Mouse (Mus musculus): ENCODE data around the gene Adamts9. TPM values are rescaled to one million over a fixed set of nuclear protein-coding genes. Genes with fewer than 3 reads are reported as not detected.

Adamts9 gene
- polyA plus RNA-seq, 1 experiment from 2014 or later, result not detected

DNA sequence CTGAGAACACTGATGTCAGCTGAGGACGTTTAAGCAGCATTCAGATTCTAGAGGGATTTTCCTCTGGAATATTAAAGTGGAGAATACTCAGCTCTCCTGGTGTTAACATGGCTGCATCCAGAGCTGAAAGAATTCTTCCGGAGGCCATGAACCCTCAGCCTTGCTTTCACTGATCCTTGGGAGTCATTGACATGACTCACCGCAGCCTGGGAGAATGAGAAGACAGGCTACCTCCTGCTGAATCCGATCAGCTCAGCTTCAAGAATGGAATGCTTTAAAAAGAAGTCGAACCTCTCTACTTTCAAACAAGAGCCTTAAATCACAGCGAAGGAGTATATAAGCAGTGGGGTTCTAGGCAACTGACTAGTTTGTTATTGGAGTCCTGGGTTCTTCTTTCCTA, 121.3 kb downstream of the Adamts9 start:
- Histone ChIP-seq H3K27ac (no peak overlapping the region), H3K79me2 (ENCODE audit: inconsistent target) (no peaks in the 10 kb centered on the region), H3K4me3 (ENCODE audit: inconsistent target) (no peak overlapping the region), H3K36me3 (ENCODE audit: inconsistent target) (no peaks in the 10 kb centered on the region)
- WGBS (ENCODE audit: missing documents), result 85% methylated on average over 6 of the region's 6 CpGs

DNA sequence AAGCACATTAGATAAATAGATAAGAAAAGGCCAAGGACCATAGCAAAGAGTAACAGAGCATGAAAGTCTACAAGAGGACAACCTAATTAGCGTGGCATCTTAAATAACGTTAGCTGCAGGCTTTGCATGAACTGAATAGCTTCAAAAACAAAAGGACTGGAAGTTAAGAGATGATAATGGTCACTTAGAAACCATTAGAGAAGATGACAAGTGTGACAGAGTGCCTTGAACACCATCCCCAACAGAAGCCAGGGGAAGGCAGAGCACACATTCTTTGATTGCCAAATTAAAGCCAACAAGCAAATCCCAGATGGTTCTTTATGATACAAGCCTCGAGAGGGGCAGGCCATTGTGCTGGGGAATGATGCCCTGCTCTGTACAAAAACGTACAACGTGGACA, 121.7 kb downstream of the Adamts9 start:
- Histone ChIP-seq H3K4me3 (ENCODE audit: inconsistent target) (no peak overlapping the region), H3K79me2 (ENCODE audit: inconsistent target) (no peaks in the 10 kb centered on the region), H3K27ac (no peak overlapping the region), H3K36me3 (ENCODE audit: inconsistent target) (no peaks in the 10 kb centered on the region)
- WGBS (ENCODE audit: missing documents), result 68% methylated on average over 5 of the region's 5 CpGs

- no peaks in the 10 kb centered on the region for H3K36me3 ChIP-seq (ENCODE audit: inconsistent target)
- no peaks in the 10 kb centered on the region for H3K79me2 ChIP-seq (ENCODE audit: inconsistent target)
- H3K27ac ChIP-seq, result no peak overlapping the region
- 71% methylated on average over 8 of the region's 8 CpGs for WGBS (ENCODE audit: missing documents)
- no peak overlapping the region for H3K4me3 ChIP-seq (ENCODE audit: inconsistent target)
Measured at GRCm38 (mm10) chr6:92817661-92818060, 125.6 kb downstream of the Adamts9 start.

- H3K27ac ChIP-seq, result no peak within 1 kb of the TSS
- H3K36me3 ChIP-seq (ENCODE audit: inconsistent target), result no peaks in the 10 kb centered on the region
- no peak within 1 kb of the TSS for H3K4me3 ChIP-seq (ENCODE audit: inconsistent target)
- H3K79me2 ChIP-seq (ENCODE audit: inconsistent target), result no peaks in the 10 kb centered on the region
- WGBS (ENCODE audit: missing documents), result 52% methylated on average over 8 of the region's 8 CpGs
Measured at GRCm38 (mm10) chr6:92816311-92816751, 127.0 kb downstream of the Adamts9 start, which contains the start of gene A730049H05Rik. Gene A730049H05Rik, plus strand, starts transcription at chr6:92816478.

DNA sequence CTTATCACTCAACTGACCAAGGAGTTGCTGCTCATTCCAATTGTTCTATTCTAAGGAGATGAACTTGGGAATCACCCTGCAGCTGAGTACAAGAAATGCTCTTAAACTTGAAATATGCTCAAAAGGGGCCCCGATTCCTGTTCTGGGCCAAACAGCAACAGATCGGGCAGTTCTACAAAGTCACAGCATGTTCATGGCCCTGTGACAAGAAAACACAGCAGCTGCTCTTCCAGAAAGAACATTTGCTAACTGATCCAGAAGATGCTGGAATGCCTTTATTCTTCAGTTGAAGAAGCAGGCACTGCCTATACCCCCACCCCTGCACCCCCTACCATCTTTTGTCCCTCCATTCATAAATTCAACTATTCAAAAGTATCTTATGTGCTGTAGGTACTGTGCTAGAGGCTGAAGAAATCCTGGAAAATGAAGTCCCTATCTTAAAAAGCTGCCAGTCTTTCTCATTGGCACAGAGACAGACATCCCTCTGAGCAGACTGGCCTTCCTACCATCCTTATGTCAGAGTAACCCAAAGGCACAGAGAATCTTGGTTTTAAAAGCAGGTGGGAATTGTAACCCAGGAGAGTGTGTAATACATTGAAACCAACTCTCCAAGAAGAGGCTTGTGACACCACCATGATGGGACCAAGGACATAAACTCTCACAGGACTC, 130.5 kb downstream of the Adamts9 start:
- H3K27ac ChIP-seq, result no peak overlapping the region
- 83% methylated on average over 2 of the region's 2 CpGs for WGBS (ENCODE audit: missing documents)
- H3K4me3 ChIP-seq (ENCODE audit: inconsistent target), result no peak overlapping the region
- H3K79me2 ChIP-seq (ENCODE audit: inconsistent target), result no peaks in the 10 kb centered on the region
- H3K36me3 ChIP-seq (ENCODE audit: inconsistent target), result no peaks in the 10 kb centered on the region

- no peaks in the 10 kb centered on the region for H3K36me3 ChIP-seq (ENCODE audit: inconsistent target)
- H3K79me2 ChIP-seq (ENCODE audit: inconsistent target), result no peaks in the 10 kb centered on the region
Measured at GRCm38 (mm10) chr6:92811566-92811965, 131.7 kb downstream of the Adamts9 start.

DNA sequence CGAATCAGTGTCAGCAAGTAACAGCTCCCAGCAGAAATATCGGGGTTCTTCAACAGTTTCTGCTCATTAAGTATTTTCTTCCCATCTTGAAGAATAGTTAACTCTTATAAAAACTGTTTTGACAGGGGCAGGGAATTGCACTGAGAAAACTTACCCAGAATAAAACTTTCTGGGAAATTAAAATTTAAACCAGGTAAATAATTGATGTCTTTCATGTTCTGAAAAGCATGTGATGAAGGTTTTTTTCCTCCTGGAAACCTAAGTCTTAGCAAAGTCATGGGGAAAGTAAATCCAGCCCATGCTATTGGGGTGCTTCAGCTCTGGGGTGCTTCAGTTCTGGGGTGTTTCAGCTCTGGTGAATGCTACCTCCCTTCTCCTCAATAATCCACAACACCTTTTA, 132.7 kb downstream of the Adamts9 start:
- Histone ChIP-seq H3K4me3 (ENCODE audit: inconsistent target) (no peak overlapping the region), H3K27ac (no peak overlapping the region), H3K79me2 (ENCODE audit: inconsistent target) (no peaks in the 10 kb centered on the region), H3K36me3 (ENCODE audit: inconsistent target) (no peaks in the 10 kb centered on the region)
- 95% methylated on average over 2 of the region's 2 CpGs for WGBS (ENCODE audit: missing documents)

More at GRCm38 (mm10) chr6:92811566-92811965, 131.7 kb downstream of the Adamts9 start:
- H3K27ac ChIP-seq, result no peak overlapping the region
- H3K4me3 ChIP-seq (ENCODE audit: inconsistent target), result no peak overlapping the region

DNA sequence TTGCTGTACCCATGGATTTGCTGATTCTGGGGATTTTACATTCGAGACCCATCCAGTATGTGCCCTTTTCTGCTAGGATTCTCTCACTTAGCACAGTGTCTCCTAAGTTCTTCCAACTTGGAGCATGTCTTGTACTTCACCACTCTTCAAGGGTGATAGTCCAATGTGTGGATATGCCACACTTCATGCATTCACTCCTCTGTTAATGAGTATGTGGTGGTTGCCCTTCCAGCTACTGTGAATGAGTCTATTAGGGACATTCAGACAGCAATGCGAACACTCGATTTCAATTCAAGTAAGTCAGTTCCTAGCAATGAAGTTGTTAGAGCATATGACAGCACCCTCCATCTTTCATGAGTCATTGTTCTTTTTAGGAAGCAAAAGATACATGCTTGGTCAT, 133.5 kb downstream of the Adamts9 start:
- Histone ChIP-seq H3K4me3 (ENCODE audit: inconsistent target) (no peak overlapping the region), H3K27ac (no peak overlapping the region), H3K79me2 (ENCODE audit: inconsistent target) (no peaks in the 10 kb centered on the region), H3K36me3 (ENCODE audit: inconsistent target) (no peaks in the 10 kb centered on the region)
- WGBS (ENCODE audit: missing documents), result 77% methylated on average over 3 of the region's 3 CpGs

DNA sequence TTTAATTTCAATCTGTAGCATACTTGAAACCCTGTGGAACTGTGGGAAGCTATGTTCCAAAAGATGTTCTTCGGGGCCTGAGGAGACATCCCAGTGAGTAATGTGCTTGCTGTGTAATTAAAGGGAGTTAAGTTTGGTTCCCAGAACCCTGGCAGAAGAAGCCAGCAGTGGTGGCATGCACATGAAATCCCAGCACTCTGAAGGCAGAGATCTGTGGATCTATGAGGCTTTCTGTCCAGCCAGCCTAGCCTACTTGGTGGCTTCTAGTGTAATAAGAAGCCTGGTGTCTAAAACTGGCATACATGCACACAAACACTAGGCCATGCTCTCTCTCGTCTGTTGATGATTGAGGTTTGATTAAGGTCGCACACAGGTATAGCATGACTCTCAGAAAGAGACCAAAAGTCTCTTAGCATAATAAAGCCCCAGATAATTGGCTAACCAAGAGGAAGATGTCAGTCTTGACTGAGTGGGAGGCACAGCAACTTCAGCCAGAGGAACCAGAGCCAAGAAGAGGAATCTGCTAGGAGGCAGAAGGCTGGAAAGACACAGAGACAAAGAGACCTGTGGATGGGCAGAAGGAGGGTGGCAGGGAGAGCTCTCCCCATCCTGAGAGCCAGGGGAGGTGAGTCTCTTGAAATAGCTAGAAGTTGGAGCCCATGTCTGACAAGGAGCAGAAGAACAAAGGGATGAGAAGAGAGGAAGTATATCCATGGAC, 138.9 kb downstream of the Adamts9 start:
- no peaks in the 10 kb centered on the region for H3K36me3 ChIP-seq (ENCODE audit: inconsistent target)
- 85% methylated on average over 3 of the region's 3 CpGs for WGBS (ENCODE audit: missing documents)
- no peak overlapping the region for H3K4me3 ChIP-seq (ENCODE audit: inconsistent target)
- no peak overlapping the region for H3K27ac ChIP-seq
- no peaks in the 10 kb centered on the region for H3K79me2 ChIP-seq (ENCODE audit: inconsistent target)

- no peaks in the 10 kb centered on the region for H3K79me2 ChIP-seq (ENCODE audit: inconsistent target)
- H3K36me3 ChIP-seq (ENCODE audit: inconsistent target), result no peaks in the 10 kb centered on the region
- 85% methylated on average over 6 of the region's 6 CpGs for WGBS (ENCODE audit: missing documents)
- H3K4me3 ChIP-seq (ENCODE audit: inconsistent target), result no peak overlapping the region
- H3K27ac ChIP-seq, result no peak overlapping the region
Measured at GRCm38 (mm10) chr6:92803213-92803612, 140.1 kb downstream of the Adamts9 start.

DNA sequence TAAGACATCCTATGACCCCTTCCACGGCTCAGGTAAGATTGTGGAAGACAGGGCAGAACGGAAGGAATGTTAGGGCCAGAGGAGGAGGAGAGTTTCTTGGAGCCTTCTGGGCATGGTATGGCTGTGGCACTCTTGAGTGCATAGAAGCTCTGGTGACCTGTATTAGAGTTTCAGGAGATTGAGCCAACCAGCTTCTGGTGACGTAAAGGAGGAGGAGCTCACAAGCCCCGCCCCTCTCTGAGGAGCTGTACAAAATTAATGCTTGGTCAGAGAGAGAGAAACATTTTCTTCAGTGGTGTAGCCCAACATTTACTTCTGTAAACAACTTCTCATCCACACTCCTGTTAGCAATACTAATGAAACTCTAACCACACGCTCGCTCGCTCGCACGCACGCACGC, 140.9 kb downstream of the Adamts9 start:
- Histone ChIP-seq H3K79me2 (ENCODE audit: inconsistent target) (no peaks in the 10 kb centered on the region), H3K4me3 (ENCODE audit: inconsistent target) (no peak overlapping the region), H3K36me3 (ENCODE audit: inconsistent target) (no peaks in the 10 kb centered on the region), H3K27ac (no peak overlapping the region)
- WGBS (ENCODE audit: missing documents), result 94% methylated on average over 11 of the region's 11 CpGs

DNA sequence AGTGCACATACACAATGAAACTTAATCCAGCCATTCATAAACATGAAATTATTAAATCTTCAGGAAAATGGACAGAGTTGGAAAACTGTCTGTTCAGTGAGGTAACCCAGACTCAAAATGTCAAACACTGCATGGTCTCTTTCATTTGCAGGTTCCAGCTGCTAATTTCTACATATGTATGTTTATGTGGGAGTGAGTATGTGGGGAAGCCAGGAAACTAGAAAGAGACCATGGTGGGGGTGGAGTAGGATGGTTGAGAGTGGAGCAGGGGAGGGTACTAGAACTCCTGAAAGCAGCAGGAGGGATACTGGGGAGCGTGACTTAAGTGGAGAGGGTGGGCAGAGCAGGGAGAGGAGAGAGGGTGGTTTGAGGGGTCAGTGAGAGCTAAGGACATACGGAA, 141.8 kb downstream of the Adamts9 start:
- Histone ChIP-seq H3K27ac (no peak overlapping the region), H3K4me3 (ENCODE audit: inconsistent target) (no peak overlapping the region), H3K36me3 (ENCODE audit: inconsistent target) (no peaks in the 10 kb centered on the region), H3K79me2 (ENCODE audit: inconsistent target) (no peaks in the 10 kb centered on the region)
- WGBS (ENCODE audit: missing documents), result 80% methylated on average over 2 of the region's 2 CpGs

GRCm38 (mm10) chr6:92793804-92794203, 149.5 kb downstream of the Adamts9 start:
- 90% methylated on average over 6 of the region's 6 CpGs for WGBS (ENCODE audit: missing documents)
- no peaks in the 10 kb centered on the region for H3K36me3 ChIP-seq (ENCODE audit: inconsistent target)
- H3K79me2 ChIP-seq (ENCODE audit: inconsistent target), result no peaks in the 10 kb centered on the region
- H3K27ac ChIP-seq, result no peak overlapping the region
- H3K4me3 ChIP-seq (ENCODE audit: inconsistent target), result no peak overlapping the region

- no peaks in the 10 kb centered on the region for H3K36me3 ChIP-seq (ENCODE audit: inconsistent target)
- no peak overlapping the region for H3K27ac ChIP-seq
- 4% methylated on average over 9 of the region's 12 CpGs for WGBS (ENCODE audit: missing documents)
- H3K79me2 ChIP-seq (ENCODE audit: inconsistent target), result no peaks in the 10 kb centered on the region
- no peak overlapping the region for H3K4me3 ChIP-seq (ENCODE audit: inconsistent target)
Measured at GRCm38 (mm10) chr6:92787376-92787712, 155.9 kb downstream of the Adamts9 start.

DNA sequence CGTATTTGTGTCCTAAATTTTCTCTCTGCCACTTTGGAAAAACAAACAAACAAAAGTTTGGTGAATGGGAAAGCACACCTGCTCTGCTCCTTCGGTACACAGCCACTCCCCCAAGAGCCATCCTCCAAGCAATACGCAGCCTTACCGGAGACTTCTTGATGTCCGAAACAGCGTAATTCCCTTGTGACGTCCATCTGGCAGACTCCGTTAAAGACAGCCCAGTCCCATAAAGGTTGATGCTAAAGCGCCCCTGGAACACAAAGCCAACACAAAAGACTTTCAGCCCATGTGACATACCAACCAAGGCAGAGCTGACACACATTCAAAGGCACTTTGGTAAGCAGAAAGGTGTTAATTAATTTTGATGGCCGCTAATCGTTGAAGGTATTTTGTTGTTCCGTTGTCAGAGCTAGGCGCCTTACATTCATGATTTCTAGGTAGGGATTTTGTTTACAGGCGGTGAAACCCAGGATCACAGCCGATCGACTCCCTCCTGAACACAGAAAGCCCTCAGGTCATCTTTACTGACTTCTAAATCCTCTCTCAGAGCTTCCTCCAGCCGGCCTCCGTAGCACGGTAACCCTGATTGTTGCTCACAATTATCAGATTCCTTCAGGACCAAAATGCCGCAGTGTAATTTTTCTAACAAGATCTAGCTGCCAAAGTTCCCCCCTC, 156.5 kb downstream of the Adamts9 start:
- no peak overlapping the region for H3K4me3 ChIP-seq (ENCODE audit: inconsistent target)
- no peak overlapping the region for H3K27ac ChIP-seq
- 8% methylated on average over 20 of the region's 20 CpGs for WGBS (ENCODE audit: missing documents)
- H3K36me3 ChIP-seq (ENCODE audit: inconsistent target), result no peaks in the 10 kb centered on the region
- no peaks in the 10 kb centered on the region for H3K79me2 ChIP-seq (ENCODE audit: inconsistent target)
